Mouse (Mus musculus): ENCODE measurements around the gene Lmbr1l.

DNA sequence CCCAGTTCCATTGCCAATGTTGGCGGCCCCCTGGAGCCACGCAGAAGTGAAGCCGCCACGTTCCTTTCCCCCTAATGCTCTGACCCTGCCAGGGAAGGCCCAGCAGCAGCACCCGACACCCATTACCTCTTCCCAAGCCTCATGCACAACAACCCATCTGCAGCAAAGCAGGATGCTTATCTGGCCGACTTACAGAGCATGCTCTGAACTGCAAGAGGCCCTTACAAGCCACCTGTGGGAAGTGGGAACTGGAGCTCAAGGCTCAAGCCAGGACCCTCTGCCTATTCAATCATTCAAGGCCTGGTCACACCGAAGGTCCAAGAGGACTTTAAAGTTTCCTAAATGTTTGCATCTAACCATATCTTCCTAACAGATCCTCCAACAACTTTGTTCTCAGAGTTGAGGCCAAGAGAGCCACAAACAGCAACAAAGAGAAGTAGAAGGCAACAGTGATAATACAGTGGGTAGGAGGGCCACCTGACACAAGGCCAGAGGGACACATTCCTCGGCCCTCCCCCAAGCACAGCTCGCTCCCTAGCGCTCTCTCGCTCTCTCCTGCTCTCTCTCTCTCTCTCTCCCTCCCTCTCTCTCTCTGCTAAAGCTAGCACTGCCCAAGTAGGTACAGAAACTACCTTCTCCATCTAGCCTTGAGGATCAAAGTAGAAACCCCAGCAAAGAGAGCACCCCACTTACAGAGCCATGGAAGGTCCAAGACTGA lies 49.5 kb downstream of the Lmbr1l start:
- no peak for TF ChIP-seq CTCF (IDR thresholded peaks at IDR 0.05; ENCODE audit: control insufficient read depth, insufficient read depth, low read length)
- TF ChIP-seq POLR2A (IDR thresholded peaks at IDR 0.05; ENCODE audit: borderline replicate concordance, control insufficient read depth, low read depth, low read length) = no peak

All from bone marrow, adult 2 months (tissue).